Mouse (Mus musculus) limb, embryonic 11.5 days (tissue): ENCODE data around the gene Gm3752. TPM values are rescaled to one million over a fixed set of nuclear protein-coding genes. Genes with fewer than 3 reads are reported as not detected.
A peak's percentile ranks its signal among the peaks of the same experiment; 100 is the strongest.
"Not testable (repeated sequence)": the region's sequence is repeated elsewhere in the genome, so short reads cannot be mapped to it uniquely, and the experiment has no call there.

Experiments
- ATAC-seq: fragments of 200-750 bp; cut with Nextera tagmentation; 2 replicates; pipeline ENCODE4 v1.8.0; 2017; ENCODE audit warnings: low read depth; ENCODE audit not compliant: insufficient number of reproducible peaks, low FRiP score, low TSS enrichment
- DNase-seq: peaks from one replicate; pipeline ENCODE4 v3.0.0-alpha.2; 2015; ENCODE audit warnings: low spot score
- H3K27ac ChIP-seq: fragments of 300-500 bp; sonication (generic); replicated peaks from 2 replicates; pipeline ENCODE4 v1.5.1; 2014; ENCODE audit warnings: low read depth, mild to moderate bottlenecking, low read length
- H3K27me3 ChIP-seq: fragments of 300-500 bp; sonication (generic); 2 replicates; pipeline ENCODE4 v1.6.1; 2014; ENCODE audit warnings: mild to moderate bottlenecking, low read length, mixed read lengths; ENCODE audit not compliant: control insufficient read depth, insufficient read depth
- H3K36me3 ChIP-seq: fragments of 300-500 bp; sonication (generic); 2 replicates; pipeline ENCODE4 v1.6.1; 2014; ENCODE audit warnings: mild to moderate bottlenecking, low read length, moderate library complexity, mixed read lengths; ENCODE audit not compliant: control insufficient read depth, insufficient read depth
- H3K4me1 ChIP-seq: fragments of 300-500 bp; sonication (generic); 2 replicates; pipeline ENCODE4 v1.6.1; 2014; ENCODE audit warnings: low read length, mixed read lengths; ENCODE audit not compliant: control insufficient read depth, insufficient read depth
- H3K4me2 ChIP-seq: fragments of 300-500 bp; sonication (generic); 2 replicates; pipeline ENCODE4 v1.6.1; 2014; ENCODE audit warnings: low read depth, mild to moderate bottlenecking, moderate library complexity; ENCODE audit not compliant: severe bottlenecking
- H3K4me3 ChIP-seq: fragments of 300-500 bp; sonication (generic); 2 replicates; pipeline ENCODE4 v1.5.1; 2014; ENCODE audit warnings: low read depth, low read length
- H3K9ac ChIP-seq: fragments of 300-500 bp; sonication (generic); 2 replicates; pipeline ENCODE4 v1.6.1; 2014; ENCODE audit warnings: mild to moderate bottlenecking, low read length
- H3K9me3 ChIP-seq: fragments of 300-500 bp; sonication (generic); 2 replicates; pipeline ENCODE4 v1.6.1; 2016; ENCODE audit warnings: low read length; ENCODE audit not compliant: control insufficient read depth
- WGBS: fragments of 180-500 bp; shearing (Covaris S2); extraction: QIAGEN DNeasy Blood & Tissue Kit; methylation state at CpG from one replicate; pipeline ENCODE4 v1.1.7; 2014; 5-methylcytosine and 5-hydroxymethylcytosine counted together
- polyA plus RNA-seq: library from polyadenylated mRNA; unstranded; fragments of >200 nt; fragmentation: Nextera tagmentation; extraction: Ambion mirVana; gene quantifications from 2 replicates; pipeline ENCODE4 v1.2.1, GENCODE M21; 2014

Gm3752 gene
- polyA plus RNA-seq, result 1.2 and 1.9 TPM in 2 replicates

DNA sequence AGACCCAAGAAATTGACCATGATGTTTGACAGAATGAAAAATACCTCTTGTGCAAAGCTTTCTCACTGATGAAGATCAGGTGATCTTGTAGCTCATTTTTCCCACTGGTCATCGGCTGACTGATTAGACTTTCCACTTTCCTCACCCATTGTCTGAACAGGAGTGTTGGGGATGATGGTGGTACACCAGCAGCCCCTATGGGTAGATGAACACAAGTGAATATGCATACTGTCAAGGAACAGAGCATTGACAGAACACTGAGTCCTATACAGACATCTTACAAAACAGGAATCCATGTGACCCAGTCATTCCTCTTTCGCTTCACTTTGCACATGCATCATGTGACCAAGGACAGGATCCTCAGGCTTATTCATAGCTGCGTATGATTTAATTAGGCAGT lies at the start of gene Gm3752:
Gm3752 (minus strand) TSS at position 101 of the 400 bp plus-strand sequence.
- H3K36me3 ChIP-seq, H3K4me3 ChIP-seq, H3K9ac ChIP-seq, H3K4me1 ChIP-seq, DNase-seq, ATAC-seq, H3K9me3 ChIP-seq, H3K4me2 ChIP-seq, H3K27me3 ChIP-seq, H3K27ac ChIP-seq: not testable (repeated sequence)
- WGBS, result 92% methylated on average over 1 of the region's 3 CpGs

DNA sequence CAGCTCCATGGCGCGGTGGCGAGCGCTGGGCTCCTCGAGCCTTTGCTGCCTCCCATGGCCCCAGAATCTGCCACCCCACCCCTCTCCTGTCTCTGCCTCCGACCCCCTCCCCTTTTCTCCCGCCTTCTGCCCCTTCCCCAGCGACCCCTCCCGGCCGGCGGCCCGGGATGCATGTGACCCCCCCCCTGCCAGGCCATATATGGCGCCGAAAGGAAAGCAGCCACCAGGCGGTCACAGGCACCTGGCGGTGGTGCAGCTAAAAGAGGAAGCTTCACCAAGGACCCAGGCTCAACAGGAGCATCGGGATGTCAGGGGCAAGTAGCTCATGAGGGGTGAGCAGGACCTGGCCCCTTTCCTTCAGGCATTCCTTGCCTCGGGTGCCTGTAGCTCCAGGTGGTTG lies 5.2 kb upstream of the Gm3752 start:
- not testable (repeated sequence) for H3K27me3 ChIP-seq, H3K9me3 ChIP-seq, H3K9ac ChIP-seq, H3K27ac ChIP-seq, H3K36me3 ChIP-seq, H3K4me1 ChIP-seq, ATAC-seq
- DNase-seq, result peak; percentile 46
- H3K4me3 ChIP-seq, result peak overlapping the region; percentile 24
- WGBS, result 1% methylated on average over 11 of the region's 18 CpGs
- peak overlapping the region; percentile 44 for H3K4me2 ChIP-seq

DNA sequence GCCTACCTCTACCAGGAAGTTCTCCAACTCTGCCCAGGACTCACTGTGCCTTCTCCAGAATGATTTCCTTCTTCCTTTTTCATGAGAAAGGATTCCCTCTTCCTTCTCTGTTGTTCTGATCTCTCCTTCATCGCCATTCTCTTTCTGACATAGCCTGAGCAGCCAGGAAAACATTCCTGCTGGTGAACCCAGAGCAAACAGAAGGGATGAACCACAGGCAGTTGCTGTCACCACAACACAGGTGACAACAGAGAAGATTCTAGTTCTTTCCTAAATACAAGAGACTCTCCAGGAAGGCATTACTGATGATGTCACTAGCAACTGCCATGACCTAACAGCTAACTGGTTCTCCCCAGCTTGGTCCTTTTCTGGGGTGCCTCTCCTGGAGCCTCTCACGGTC lies 32.7 kb downstream of the Gm3752 start, which contains the start of gene Gm3755:
Gm3755 (minus strand) TSS at position 101 of the 400 bp plus-strand sequence.
- H3K27me3 ChIP-seq, H3K27ac ChIP-seq, DNase-seq, H3K4me1 ChIP-seq, ATAC-seq, H3K4me2 ChIP-seq, H3K9me3 ChIP-seq, H3K4me3 ChIP-seq, H3K9ac ChIP-seq, H3K36me3 ChIP-seq: not testable (repeated sequence)
- WGBS, result no CpG with 5 or more reads among the region's 2 CpGs

DNA sequence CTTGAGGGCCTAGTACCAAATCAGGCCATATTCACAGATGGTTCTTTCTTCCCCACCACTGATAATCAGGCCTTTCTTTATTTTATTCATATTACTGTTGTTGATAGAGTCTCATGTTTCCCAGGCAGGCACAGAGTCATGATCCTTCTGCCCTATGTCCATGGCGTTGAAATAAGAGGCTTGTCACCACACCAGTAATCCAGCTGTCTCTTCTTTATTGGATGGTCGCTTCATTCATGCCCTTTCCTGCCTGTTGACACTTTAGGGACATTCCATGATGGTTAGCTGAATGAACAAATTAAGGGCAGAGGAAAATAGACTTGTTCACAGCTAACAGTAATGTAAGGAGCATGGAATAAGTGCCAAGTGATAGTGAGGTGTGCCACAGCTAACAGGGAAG lies 61.1 kb downstream of the Gm3752 start:
- WGBS, result 77% methylated on average over 2 of the region's 2 CpGs
- not testable (repeated sequence) for H3K36me3 ChIP-seq, H3K9ac ChIP-seq, H3K9me3 ChIP-seq, H3K4me3 ChIP-seq, H3K4me2 ChIP-seq, DNase-seq, ATAC-seq, H3K27ac ChIP-seq, H3K27me3 ChIP-seq, H3K4me1 ChIP-seq

Other genes with a start within 250 kb of the Gm3752 start
- gene Gm3727, start 219.0 kb downstream of the Gm3752 start, polyA plus RNA-seq, result not detected in 2 replicates
- 1.3 and 1.9 TPM in 2 replicates for gene Gm3739, start 168.7 kb downstream of the Gm3752 start, polyA plus RNA-seq
- not detected in 2 replicates for gene Gm5797, start 151.4 kb downstream of the Gm3752 start, polyA plus RNA-seq
- not detected in 2 replicates for gene Gm8374, start 118.6 kb downstream of the Gm3752 start, polyA plus RNA-seq
- gene Gm3755, start 32.8 kb downstream of the Gm3752 start, polyA plus RNA-seq, result not detected in 2 replicates
- 0.57 and 1.0 TPM in 2 replicates for gene Gm3558, start 84.8 kb upstream of the Gm3752 start, polyA plus RNA-seq
- not detected in 2 replicates for gene Gm10338, start 111.8 kb upstream of the Gm3752 start, polyA plus RNA-seq
- gene Gm10128, start 160.2 kb upstream of the Gm3752 start, polyA plus RNA-seq, result not detected in 2 replicates